Mouse (Mus musculus) E14TG2a.4 (cell line): ENCODE measurements at regions not wholly inside any gene's neighbourhood (a gene's known extent, or its start where the extent isn't known, plus 50 kb on each side); places are given as distances from the start of the nearest gene placed in this dataset.

Experiments
- CTCF ChIP-seq: conservative IDR thresholded peaks from 2 replicates; pipeline ENCODE4 v1.5.1; 2014; ENCODE audit warnings: low read length
- NANOG ChIP-seq: IDR thresholded peaks from 2 replicates; pipeline ENCODE4 v1.6.1; 2014; ENCODE audit warnings: borderline replicate concordance, low read length, mixed read lengths
- POU5F1 ChIP-seq: IDR thresholded peaks from 2 replicates; pipeline ENCODE4 v1.6.1; 2014; ENCODE audit warnings: low read length, borderline replicate concordance

DNA sequence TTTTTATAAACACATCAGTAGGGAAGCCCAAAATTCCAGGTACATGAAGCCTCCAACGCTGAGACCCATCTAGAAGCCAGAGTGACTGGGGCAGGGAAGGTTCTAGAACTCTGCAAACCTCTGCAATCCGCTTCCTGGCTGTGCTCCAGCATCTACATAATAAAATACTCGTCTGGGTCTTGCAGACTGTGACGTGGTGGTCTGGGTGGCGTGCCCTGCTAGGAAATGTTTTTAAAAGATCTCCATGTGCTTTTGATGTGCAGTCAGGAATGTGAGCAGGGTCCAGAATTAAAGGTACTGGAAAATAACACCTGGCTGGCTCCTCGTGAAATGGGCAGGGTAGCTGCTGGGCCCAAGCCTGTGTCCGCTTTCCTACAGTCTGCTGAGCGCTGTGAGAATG lies 66.0 kb downstream of the Psmg1 start:
- TF ChIP-seq CTCF (no peak), NANOG (no peak), POU5F1 (no peak)
